Mouse (Mus musculus) olfactory bulb, adult 2 months (tissue): ENCODE results near the gene Sppl3.

Experiments
- CTCF ChIP-seq: fragments of 200-500 bp; IDR thresholded peaks from 2 replicates; pipeline ENCODE4 v1.5.1; 2012; ENCODE audit warnings: low read depth, mild to moderate bottlenecking, low read length, moderate library complexity; ENCODE audit not compliant: insufficient read depth
- POLR2A ChIP-seq: fragments of 200-500 bp; IDR thresholded peaks from 2 replicates; pipeline ENCODE4 v1.6.1; 2012; ENCODE audit warnings: mild to moderate bottlenecking, low read depth, low read length, moderate library complexity; ENCODE audit not compliant: insufficient read depth

GRCm38 (mm10) chr5:115027109-115027508, 16.2 kb downstream of the Sppl3 start:
- no peak for TF ChIP-seq CTCF
- TF ChIP-seq POLR2A = no peak
